Mouse (Mus musculus) bone marrow, adult 2 months (tissue): ENCODE results near the gene Tead3.

Experiments
- CTCF ChIP-seq: fragments of 200-500 bp; IDR thresholded peaks from 2 replicates; pipeline ENCODE4 v1.5.1; 2011; ENCODE audit warnings: low read length, control low read depth; ENCODE audit not compliant: control insufficient read depth, insufficient read depth
- POLR2A ChIP-seq: fragments of 200-500 bp; IDR thresholded peaks from 2 replicates; pipeline ENCODE4 v1.6.1; 2011; ENCODE audit warnings: low read depth, mild to moderate bottlenecking, control low read depth, low read length, borderline replicate concordance; ENCODE audit not compliant: control insufficient read depth

DNA sequence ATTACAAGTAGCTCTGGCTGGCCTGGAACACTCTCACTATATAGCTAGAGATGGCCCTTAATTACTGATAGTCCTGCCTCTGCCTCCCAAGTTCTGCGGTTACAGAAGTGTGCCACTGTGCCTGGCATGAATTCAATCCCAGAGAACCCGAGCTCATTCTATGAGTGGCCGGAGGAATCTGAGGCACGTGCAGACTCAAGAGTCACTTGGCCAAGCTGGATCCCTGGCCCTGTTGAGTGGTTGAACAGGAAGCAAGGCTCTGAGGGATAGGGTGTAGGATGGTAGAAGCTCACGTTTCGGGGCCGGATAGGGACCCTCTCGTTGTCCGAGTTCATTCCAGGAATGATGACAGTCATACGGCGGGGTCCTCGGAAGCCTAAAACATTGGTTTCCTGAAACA, 5.3 kb upstream of the Tead3 start:
- no peak for TF ChIP-seq CTCF
- TF ChIP-seq POLR2A = no peak
